ENCODE assay signal across 11 mouse cellular contexts in genomic region chr2:122149316-122149715, GRCm38 (mm10). TPM values are rescaled to one million over a fixed set of nuclear protein-coding genes. Genes with fewer than 3 reads are reported as not detected.
DNase-seq lines count a peak whose midpoint lies in the region; ATAC-seq and TF ChIP-seq lines count a peak whose summit lies in the region.
"Had no signal": no experiment of that assay in that cellular context is flagged by ENCODE, and none has a peak within 500 bp of the region (broad histone marks: within the 10 kb centered on the region; RNA-seq: fewer than 3 reads in every experiment).

No protein-coding gene starts in this region.

- H3K27me3 ChIP-seq in hindbrain, embryonic 15.5 days: no peaks in the 10 kb centered on the region
- H3K27me3 ChIP-seq in hindbrain, embryonic 14.5 days (ENCODE audit: control insufficient read depth, insufficient read depth, low read length): 0 out of 2 replicates have a peak, but pooled peaks cover 3% of the 10 kb centered on the region
- no peaks in the 10 kb centered on the region for H3K27me3 ChIP-seq in CH12.LX (replicated peaks)
- H3K27me3 ChIP-seq in liver, embryonic 15.5 days: no peaks in the 10 kb centered on the region

- DNase-seq in hindbrain, embryonic 14.5 days (ENCODE audit: low spot score): no peak
- DNase-seq in CH12.LX (ENCODE audit: extremely low read depth): no peak
- no peak for DNase-seq in left cerebral cortex, adult 8-10 months (ENCODE audit: low spot score in 2 of 2)
- DNase-seq in right cerebral cortex, adult 2 months (ENCODE audit: low spot score in 2 of 2): no peak
- DNase-seq: layer of hippocampus, postnatal 36 days had no signal

- H3K4me3 ChIP-seq in hindbrain, embryonic 15.5 days: no peak overlapping the region
- no peak overlapping the region for H3K4me3 ChIP-seq in hindbrain, embryonic 14.5 days (replicated peaks; ENCODE audit: low read length)
- H3K4me3 ChIP-seq in CH12.LX (replicated peaks in 1 of 3; ENCODE audit: low read depth in 2 of 3, low read length in 2 of 3, poor library complexity in 1 of 3): peak overlapping the region; percentile 91 to 93 (median 92)
- peak overlapping the region; percentile 84 for H3K4me3 ChIP-seq in bone marrow macrophage, adult 2 months (ENCODE audit: insufficient read depth, low read length)
- peak overlapping the region; percentile 72 for H3K4me3 ChIP-seq in liver, embryonic 15.5 days (replicated peaks)

- TF ChIP-seq POLR2A in CH12.LX (IDR thresholded peaks at IDR 0.05; ENCODE audit: low read depth, low read length): no peak
- TF ChIP-seq POLR2A in bone marrow macrophage, adult 2 months (IDR thresholded peaks at IDR 0.05; ENCODE audit: borderline replicate concordance, low read depth, low read length): no peak

- peaks cover 61% of the 10 kb centered on the region for H3K79me2 ChIP-seq in CH12.LX (replicated peaks; ENCODE audit: control insufficient read depth, extremely low read depth, insufficient read depth, poor library complexity, severe bottlenecking)

- no peak for ATAC-seq in hindbrain, embryonic 15.5 days (ENCODE audit: low FRiP score, low read depth)
- ATAC-seq in hindbrain, embryonic 14.5 days (ENCODE audit: low FRiP score): no peak
- ATAC-seq in liver, embryonic 15.5 days (ENCODE audit: insufficient read depth): no peak
- ATAC-seq: midbrain, embryonic 16.5 days had no signal

- in situ Hi-C loops in CH12.LX (cut with MboI; ENCODE audit: low pct_ligation_motif_present, low pct_unique_long_range_greater_than_20kb, low sequenced_read_pairs): no loop called here

- 0 out of 2 replicates have a peak, but pooled peaks cover 13% of the 10 kb centered on the region for H3K4me1 ChIP-seq in hindbrain, embryonic 15.5 days (replicated peaks)
- no peaks in the 10 kb centered on the region for H3K4me1 ChIP-seq in hindbrain, embryonic 14.5 days (replicated peaks; ENCODE audit: control insufficient read depth, insufficient read depth, low read length)
- peaks cover 13 to 48% of the 10 kb centered on the region in 2 experiments for H3K4me1 ChIP-seq in CH12.LX (ENCODE audit: control insufficient read depth in 1 of 2, insufficient read depth in 2 of 2)
- H3K4me1 ChIP-seq in bone marrow macrophage, adult 2 months (ENCODE audit: control insufficient read depth, insufficient read depth, low read length): peaks cover 43% of the 10 kb centered on the region
- peaks cover 57% of the 10 kb centered on the region for H3K4me1 ChIP-seq in liver, embryonic 15.5 days (replicated peaks)

- no peak for TF ChIP-seq RAD21 in CH12.LX (IDR thresholded peaks at IDR 0.05; ENCODE audit: low read depth, low read length)

- no peak for TF ChIP-seq EP300 in CH12.LX (IDR thresholded peaks at IDR 0.05; ENCODE audit: low read length)

- H3K27ac ChIP-seq in hindbrain, embryonic 15.5 days (replicated peaks): no peak overlapping the region
- H3K27ac ChIP-seq in hindbrain, embryonic 14.5 days: no peak overlapping the region
- H3K27ac ChIP-seq in CH12.LX (ENCODE audit: insufficient read depth, low read depth): no peak overlapping the region; the same call in 1 of the 2 replicates
- no peak overlapping the region; the same call in 1 of the 2 replicates for H3K27ac ChIP-seq in bone marrow macrophage, adult 2 months (ENCODE audit: insufficient read depth, low read depth, low read length)
- no peak overlapping the region for H3K27ac ChIP-seq in liver, embryonic 15.5 days (replicated peaks)
- H3K27ac ChIP-seq: forebrain, embryonic 12.5 days had no signal

- no peaks in the 10 kb centered on the region for H3K9me3 ChIP-seq in hindbrain, embryonic 15.5 days
- H3K9me3 ChIP-seq in hindbrain, embryonic 14.5 days (ENCODE audit: control insufficient read depth, low read length): no peaks in the 10 kb centered on the region
- H3K9me3 ChIP-seq in CH12.LX (replicated peaks; ENCODE audit: low read length): no peaks in the 10 kb centered on the region
- no peaks in the 10 kb centered on the region for H3K9me3 ChIP-seq in liver, embryonic 15.5 days (replicated peaks)
- H3K9me3 ChIP-seq: forebrain, embryonic 12.5 days had no signal

- dilution Hi-C loops in CH12.LX (cut with MboI; ENCODE audit: extremely low pct_ligation_motif_present, extremely low pct_unique_long_range_greater_than_20kb, low sequenced_read_pairs): no loop called here

- H3K4me2 ChIP-seq in hindbrain, embryonic 15.5 days: peak overlapping the region; percentile 91; the same call in 1 of the 2 replicates
- no peak overlapping the region for H3K4me2 ChIP-seq in hindbrain, embryonic 14.5 days (replicated peaks)
- peak overlapping the region; percentile 100 for H3K4me2 ChIP-seq in CH12.LX (ENCODE audit: insufficient read depth, low read depth, poor library complexity, severe bottlenecking)
- H3K4me2 ChIP-seq in liver, embryonic 15.5 days: peak overlapping the region; percentile 94

- no peak for TF ChIP-seq CTCF in CH12.LX (conservative IDR thresholded peaks at IDR 0.05 in 1 of 2, IDR thresholded peaks at IDR 0.05 in 1 of 2; ENCODE audit: low read depth in 2 of 2, low read length in 2 of 2)
- no peak for TF ChIP-seq CTCF in bone marrow macrophage, adult 2 months (IDR thresholded peaks at IDR 0.05; ENCODE audit: low read depth, low read length)

- H3K36me3 ChIP-seq in hindbrain, embryonic 15.5 days: no peaks in the 10 kb centered on the region
- H3K36me3 ChIP-seq in hindbrain, embryonic 14.5 days (replicated peaks; ENCODE audit: control insufficient read depth, insufficient read depth): no peaks in the 10 kb centered on the region
- peaks cover 43 to 59% of the 10 kb centered on the region in 2 experiments for H3K36me3 ChIP-seq in CH12.LX (replicated peaks in 1 of 2; ENCODE audit: control insufficient read depth in 1 of 2, insufficient read depth in 1 of 2, low read length in 1 of 2)
- H3K36me3 ChIP-seq in liver, embryonic 15.5 days (replicated peaks): peaks cover 20% of the 10 kb centered on the region
- H3K36me3 ChIP-seq: forebrain, embryonic 12.5 days had no signal

- WGBS in hindbrain, embryonic 15.5 days: 89% methylated on average over 6 of the region's 6 CpGs
- 99% methylated on average over 6 of the region's 6 CpGs for WGBS in hindbrain, embryonic 14.5 days
- WGBS in liver, embryonic 15.5 days (ENCODE audit: insufficient replicate concordance): 73% methylated on average over 6 of the region's 6 CpGs

- no peak overlapping the region for H3K9ac ChIP-seq in hindbrain, embryonic 15.5 days
- H3K9ac ChIP-seq in hindbrain, embryonic 14.5 days: no peak overlapping the region
- H3K9ac ChIP-seq in CH12.LX (ENCODE audit: insufficient read depth, low read depth): peak overlapping the region; percentile 100
- H3K9ac ChIP-seq in liver, embryonic 15.5 days: peak overlapping the region; percentile 79; the same call in 1 of the 2 replicates
- H3K9ac ChIP-seq: forebrain, embryonic 12.5 days had no signal

RNA-seq across cellular contexts. Expression of gene B2m, which starts 1.8 kb away (rescaled TPM):
- polyA plus RNA-seq in hindbrain, embryonic 15.5 days (2015; fragmentation: Nextera tagmentation; extraction: Ambion mirVana): 108 and 143 TPM in 2 replicates
- polyA plus RNA-seq in hindbrain, embryonic 14.5 days (2014; fragmentation: Nextera tagmentation; extraction: Ambion mirVana): 113 and 135 TPM in 2 replicates
- 1,479 and 1,509 TPM in 2 replicates for total RNA-seq in CH12.LX (2012; rRNA removed)
- total RNA-seq in CH12.LX (2014; rRNA removed): 1,782 and 1,954 TPM in 2 replicates
- polyA plus RNA-seq in CH12.LX (2012; ENCODE audit: insufficient read length, low read depth): 1,919 and 2,234 TPM in 2 replicates
- polyA plus RNA-seq in bone marrow macrophage, adult 2 months (2012; ENCODE audit: insufficient read depth, insufficient read length, missing spikeins): 8,073 and 8,193 TPM in 2 replicates
- 416 and 443 TPM in 2 replicates for polyA plus RNA-seq in liver, embryonic 15.5 days (2015; fragmentation: Nextera tagmentation; extraction: Ambion mirVana)
- 100 to 1,000 TPM; 110 to 317 (median 183) TPM for total RNA-seq in left cerebral cortex, adult 8-10 months (2022)

RNA-seq across cellular contexts. Expression of gene Trim69, which starts 11.2 kb away (rescaled TPM):
- polyA plus RNA-seq in hindbrain, embryonic 15.5 days (2015; fragmentation: Nextera tagmentation; extraction: Ambion mirVana): not detected in 2 replicates
- polyA plus RNA-seq in hindbrain, embryonic 14.5 days (2014; fragmentation: Nextera tagmentation; extraction: Ambion mirVana): not detected in 2 replicates
- 0.08 and 0.13 TPM in 2 replicates for total RNA-seq in CH12.LX (2012; rRNA removed)
- total RNA-seq in CH12.LX (2014; rRNA removed): 0.24 and 0.26 TPM in 2 replicates
- 0.13 and 0.41 TPM in 2 replicates for polyA plus RNA-seq in CH12.LX (2012; ENCODE audit: insufficient read length, low read depth)
- not detected in 2 replicates for polyA plus RNA-seq in bone marrow macrophage, adult 2 months (2012; ENCODE audit: insufficient read depth, insufficient read length, missing spikeins)
- not detected in 2 replicates for polyA plus RNA-seq in liver, embryonic 15.5 days (2015; fragmentation: Nextera tagmentation; extraction: Ambion mirVana)
- not detected for total RNA-seq in left cerebral cortex, adult 8-10 months (2022)
- total RNA-seq: layer of hippocampus, postnatal 36 days had no signal
- polyA plus RNA-seq: forebrain, embryonic 12.5 days; midbrain, embryonic 16.5 days had no signal

RNA-seq across cellular contexts. Expression of gene Spg11, which starts 31.1 kb away (rescaled TPM):
- polyA plus RNA-seq in hindbrain, embryonic 15.5 days (2015; fragmentation: Nextera tagmentation; extraction: Ambion mirVana): 6.8 and 8.2 TPM in 2 replicates
- polyA plus RNA-seq in hindbrain, embryonic 14.5 days (2014; fragmentation: Nextera tagmentation; extraction: Ambion mirVana): 9.6 and 10.8 TPM in 2 replicates
- total RNA-seq in CH12.LX (2012; rRNA removed) (9.7 and 11.4 TPM in 2 replicates), CH12.LX (2014; rRNA removed) (6.0 and 7.5 TPM in 2 replicates)
- 9.6 and 10.7 TPM in 2 replicates for polyA plus RNA-seq in CH12.LX (2012; ENCODE audit: insufficient read length, low read depth)
- polyA plus RNA-seq in bone marrow macrophage, adult 2 months (2012; ENCODE audit: insufficient read depth, insufficient read length, missing spikeins): 15.3 and 16.4 TPM in 2 replicates
- polyA plus RNA-seq in liver, embryonic 15.5 days (2015; fragmentation: Nextera tagmentation; extraction: Ambion mirVana): 2.7 and 3.6 TPM in 2 replicates
- 10 to 100 TPM; 16.3 to 16.7 (median 16.5) TPM for total RNA-seq in left cerebral cortex, adult 8-10 months (2022)

RNA-seq across cellular contexts. Expression of gene Patl2, which starts 36.7 kb away (rescaled TPM):
- polyA plus RNA-seq in hindbrain, embryonic 15.5 days (2015; fragmentation: Nextera tagmentation; extraction: Ambion mirVana): 0.07 TPM in 1 of 2 replicates, not detected in the other
- polyA plus RNA-seq in hindbrain, embryonic 14.5 days (2014; fragmentation: Nextera tagmentation; extraction: Ambion mirVana): not detected in 2 replicates
- total RNA-seq in CH12.LX (2012; rRNA removed) (not detected in 2 replicates), CH12.LX (2014; rRNA removed) (not detected in 2 replicates)
- polyA plus RNA-seq in CH12.LX (2012; ENCODE audit: insufficient read length, low read depth): not detected in 2 replicates
- polyA plus RNA-seq in bone marrow macrophage, adult 2 months (2012; ENCODE audit: insufficient read depth, insufficient read length, missing spikeins): 0.23 and 0.33 TPM in 2 replicates
- 0.06 TPM in 1 of 2 replicates, not detected in the other for polyA plus RNA-seq in liver, embryonic 15.5 days (2015; fragmentation: Nextera tagmentation; extraction: Ambion mirVana)
- total RNA-seq in left cerebral cortex, adult 8-10 months (2022): under 1 TPM in 1 of 4 experiments, not detected in 3; 0.16 TPM
- polyA plus RNA-seq: forebrain, embryonic 12.5 days; midbrain, embryonic 16.5 days; urinary bladder, adult 2 months had no signal

RNA-seq across cellular contexts. Expression of gene Terb2, which starts 36.8 kb away (rescaled TPM):
- 0.09 TPM in 1 of 2 replicates, not detected in the other for polyA plus RNA-seq in hindbrain, embryonic 15.5 days (2015; fragmentation: Nextera tagmentation; extraction: Ambion mirVana)
- polyA plus RNA-seq in hindbrain, embryonic 14.5 days (2014; fragmentation: Nextera tagmentation; extraction: Ambion mirVana): not detected in 2 replicates
- total RNA-seq in CH12.LX (2012; rRNA removed) (not detected in 2 replicates), CH12.LX (2014; rRNA removed) (not detected in 2 replicates)
- not detected in 2 replicates for polyA plus RNA-seq in CH12.LX (2012; ENCODE audit: insufficient read length, low read depth)
- polyA plus RNA-seq in bone marrow macrophage, adult 2 months (2012; ENCODE audit: insufficient read depth, insufficient read length, missing spikeins): not detected in 2 replicates
- polyA plus RNA-seq in liver, embryonic 15.5 days (2015; fragmentation: Nextera tagmentation; extraction: Ambion mirVana): not detected in 2 replicates
- total RNA-seq in left cerebral cortex, adult 8-10 months (2022): not detected
- total RNA-seq: layer of hippocampus, postnatal 36 days had no signal
- polyA plus RNA-seq: forebrain, embryonic 12.5 days; midbrain, embryonic 16.5 days; urinary bladder, adult 2 months had no signal

Comparison
In these comparisons a context has a peak if more than half of its experiments do, and no peak if none do; other contexts are left out.
1. H3K4me3 ChIP-seq: peak in CH12.LX (3 of 3), bone marrow macrophage, adult 2 months (single experiment) and liver, embryonic 15.5 days (single experiment); none in hindbrain, embryonic 15.5 days (single experiment) and hindbrain, embryonic 14.5 days (single experiment).
2. H3K9ac ChIP-seq: peak in CH12.LX (single experiment) and liver, embryonic 15.5 days (single experiment); none in hindbrain, embryonic 15.5 days (single experiment) and hindbrain, embryonic 14.5 days (single experiment).